Mouse (Mus musculus) gastrocnemius, postnatal 10 days (tissue): ENCODE measurements around the gene AW209491. TPM values are rescaled to one million over a fixed set of nuclear protein-coding genes. Genes with fewer than 3 reads are reported as not detected.
A peak's percentile ranks its signal among the peaks of the same experiment; 100 is the strongest.

Source experiments
- DNase-seq: peaks from one replicate; pipeline ENCODE4 v3.0.0; 2021; ENCODE audit warnings: mixed read lengths
- long read RNA-seq, 2 experiments: library from polyadenylated mRNA; stranded (forward); transcript quantifications; one replicate each; pipeline ENCODE4 v2.0.0; 2021
- total RNA-seq, 2 experiments: library from RNA; stranded (reverse); gene quantifications; 2 replicates each; pipeline ENCODE4 v1.2.3; 2021

The AW209491 gene
- total RNA-seq: 10 to 100 TPM; 10.5 to 10.7 TPM
- long read RNA-seq, experiment 1, transcript AW209491-202 (2 exons, 2,035 nt): minor isoform, 5 of 20 reads
- long read RNA-seq, experiment 1, transcript AW209491-201 (2 exons, 2,914 nt): major isoform, 14 of 20 reads
- long read RNA-seq, experiment 1, partial matches to known transcripts: 0 of 20 reads
- long read RNA-seq, experiment 1, other reads (novel, unspliced or antisense): 1 of 20 reads
- long read RNA-seq, experiment 2, transcript AW209491-201 (2 exons, 2,914 nt): major isoform, 17 of 23 reads
- long read RNA-seq, experiment 2, partial matches to known transcripts: 0 of 23 reads
- long read RNA-seq, experiment 2, other reads (novel, unspliced or antisense): 1 of 23 reads

- peak; percentile 91 for DNase-seq
Observed at GRCm38 (mm10) chr13:14629726-14630641, at the start of gene AW209491. Gene AW209491, plus strand, starts transcription at chr13:14630154.

GRCm38 (mm10) chr13:14580392-14580791, 49.6 kb upstream of the AW209491 start:
- DNase-seq: no peak

GRCm38 (mm10) chr13:14602744-14603143, 27.2 kb upstream of the AW209491 start:
- DNase-seq: no peak

GRCm38 (mm10) chr13:14607616-14608015, 22.3 kb upstream of the AW209491 start:
- no peak for DNase-seq

GRCm38 (mm10) chr13:14612463-14612862, 17.5 kb upstream of the AW209491 start:
- DNase-seq: no peak

- peak; percentile 95 for DNase-seq
Observed at GRCm38 (mm10) chr13:14612926-14613529, 16.9 kb upstream of the AW209491 start, which contains the start of the genes Mrpl32 and Psma2. Gene Mrpl32, minus strand, starts transcription at chr13:14613165. Gene Psma2, plus strand, starts transcription at chr13:14613240.

GRCm38 (mm10) chr13:14613553-14613952, 16.4 kb upstream of the AW209491 start:
- DNase-seq: no peak

- peak; percentile 68 for DNase-seq
Observed at GRCm38 (mm10) chr13:14618724-14619123, 11.2 kb upstream of the AW209491 start.

GRCm38 (mm10) chr13:14639998-14640397, 10.0 kb downstream of the AW209491 start:
- no peak for DNase-seq

GRCm38 (mm10) chr13:14649301-14649700, 19.3 kb downstream of the AW209491 start:
- no peak for DNase-seq

- DNase-seq: no peak
Observed at GRCm38 (mm10) chr13:14667107-14667506, 37.2 kb downstream of the AW209491 start.

- peak; percentile 8 for DNase-seq
Observed at GRCm38 (mm10) chr13:14670342-14670741, 40.4 kb downstream of the AW209491 start.

Other genes with a start within 250 kb of the AW209491 start
- under 1 TPM; 0.50 to 0.54 TPM for gene Hecw1, start 106.9 kb upstream of the AW209491 start, total RNA-seq
- gene Mrpl32, start 17.0 kb upstream of the AW209491 start, total RNA-seq: 10 to 100 TPM; 39.0 to 43.6 TPM
- gene Psma2, start 16.9 kb upstream of the AW209491 start, total RNA-seq: 10 to 100 TPM; 69.7 to 72.3 TPM